Mouse (Mus musculus): ENCODE measurements around the gene Herc1. TPM values are rescaled to one million over a fixed set of nuclear protein-coding genes. Genes with fewer than 3 reads are reported as not detected.

The Herc1 gene
- total RNA-seq, 2 experiments from 2014 or later = 34.9 to 43.1 TPM

GRCm38 (mm10) chr9:66520299-66520698, 170.0 kb downstream of the Herc1 start:
- DNase-seq = no peak

- DNase-seq = no peak
These were observed 171.3 kb downstream of the Herc1 start for GRCm38 (mm10) chr9:66521595-66521994.

- DNase-seq = no peak
These were observed 192.5 kb downstream of the Herc1 start for GRCm38 (mm10) chr9:66542785-66543184.

Other genes starting within 250 kb of the Herc1 start
- gene Snx1, start 223.9 kb upstream of the Herc1 start, total RNA-seq (2021) = 10 to 100 TPM; 36.4 to 42.5 TPM
- 10 to 100 TPM; 39.6 to 46.0 TPM for gene Ciao2a, start 223.8 kb upstream of the Herc1 start, total RNA-seq (2021)
- gene Dapk2, start 192.2 kb upstream of the Herc1 start, total RNA-seq (2021) = 10 to 100 TPM; 15.5 to 19.1 TPM
- gene Fbxl22, start 164.1 kb downstream of the Herc1 start, total RNA-seq (2021) = 10 to 100 TPM; 36.0 to 38.6 TPM
- gene Usp3, start 242.7 kb downstream of the Herc1 start, total RNA-seq (2021) = 10 to 100 TPM; 23.1 to 29.7 TPM